In the genomic region with DNA sequence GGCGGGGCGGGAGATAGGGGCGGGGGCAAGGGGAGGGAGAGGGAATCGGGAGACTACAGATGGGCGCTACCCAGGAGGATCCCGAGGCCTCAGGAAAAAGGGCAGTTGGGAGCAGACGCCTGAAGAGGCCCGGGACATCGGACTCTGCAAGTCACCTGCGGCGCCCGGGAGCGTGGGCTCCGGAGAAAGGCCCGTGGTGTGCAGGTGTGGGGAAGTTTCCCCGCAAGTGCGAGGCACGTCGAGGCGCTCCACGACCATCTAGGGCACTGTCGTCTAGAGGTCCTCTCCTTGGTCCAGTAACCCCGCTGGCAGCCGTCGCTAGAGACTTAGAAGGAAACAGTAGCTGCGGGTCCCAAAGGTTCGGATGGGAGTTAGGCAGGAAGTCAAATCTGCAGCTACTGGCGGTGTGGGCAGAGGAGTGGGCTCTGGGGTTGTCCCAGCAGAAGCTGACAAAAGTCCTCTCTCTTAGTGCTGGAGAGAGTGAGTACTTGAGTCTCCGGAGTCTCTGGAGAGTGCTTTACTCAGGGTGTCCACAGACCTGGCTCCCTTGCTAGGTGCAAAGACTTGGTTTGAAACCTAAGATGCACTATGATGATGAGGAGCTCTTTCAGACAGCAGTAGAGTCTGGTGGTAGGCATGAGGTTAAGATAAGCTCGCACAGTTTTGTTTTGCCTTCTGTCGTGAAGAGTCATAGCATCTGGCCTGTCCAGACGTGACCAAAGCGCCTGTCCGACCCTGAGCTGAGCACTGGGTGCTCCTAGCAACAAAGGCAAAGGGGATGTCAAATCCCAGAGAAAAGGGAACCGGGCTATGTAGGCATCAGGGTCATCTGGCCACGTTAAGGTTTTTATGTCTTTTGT, we compare ENCODE assay signal across 9 mouse cellular contexts.
DNase-seq lines count a peak whose midpoint lies in the region; ATAC-seq lines count a peak whose summit lies in the region.
"Had no signal": no experiment of that assay in that cellular context is flagged by ENCODE, and none has a peak within 500 bp of the region (broad histone marks: within the 10 kb centered on the region; RNA-seq: fewer than 3 reads in every experiment).

No protein-coding gene starts in this region.

- 2% methylated on average over 36 of the region's 36 CpGs for WGBS in limb, embryonic 11.5 days

- peak; percentile 11 to 12 for DNase-seq in cerebellum, postnatal 25 days
- no peak for DNase-seq in cerebellum, adult 8-10 months
- DNase-seq in thymus, postnatal 4 days = peak; percentile 10
- no peak for DNase-seq in thymus, postnatal 25 days
- peak; percentile 58 for DNase-seq in limb, embryonic 11.5 days (ENCODE audit: low spot score)
- DNase-seq in retina, embryonic 14.5 days (ENCODE audit: low spot score) = peak; percentile 44
- no peak for DNase-seq in thymus, postnatal 10 days (ENCODE audit: low spot score in 2 of 2)

- H3K27ac ChIP-seq in limb, embryonic 11.5 days (replicated peaks; ENCODE audit: low read depth, low read length) = no peak overlapping the region

- H3K4me1 ChIP-seq in limb, embryonic 11.5 days (ENCODE audit: control insufficient read depth, insufficient read depth, low read length) = peaks cover 10% of the 10 kb centered on the region

- H3K36me3 ChIP-seq in limb, embryonic 11.5 days (ENCODE audit: control insufficient read depth, insufficient read depth, low read length) = no peaks in the 10 kb centered on the region

- H3K27me3 ChIP-seq in limb, embryonic 11.5 days (ENCODE audit: control insufficient read depth, insufficient read depth, low read length) = peaks cover 23% of the 10 kb centered on the region

- H3K4me2 ChIP-seq in limb, embryonic 11.5 days (ENCODE audit: low read depth, severe bottlenecking) = peak overlapping the region; percentile 53

- H3K9me3 ChIP-seq in limb, embryonic 11.5 days (ENCODE audit: control insufficient read depth, low read length) = no peaks in the 10 kb centered on the region

- ATAC-seq in limb, embryonic 11.5 days (ENCODE audit: insufficient number of reproducible peaks, low FRiP score, low TSS enrichment, low read depth) = peak; percentile 63
- no peak for ATAC-seq in monocyte, adult 5-6 weeks (replicated peaks; ENCODE audit: insufficient number of reproducible peaks, low FRiP score, low TSS enrichment, poor library complexity, severe bottlenecking)

- H3K4me3 ChIP-seq in limb, embryonic 11.5 days (ENCODE audit: low read depth, low read length) = peak overlapping the region; percentile 26
- H3K4me3 ChIP-seq: erythroblast, embryonic 14.5 days had no signal

- no peak overlapping the region for H3K9ac ChIP-seq in limb, embryonic 11.5 days (ENCODE audit: low read length)

Comparison
In these comparisons a context has a peak if more than half of its experiments do, and no peak if none do; other contexts are left out.
1. DNase-seq: peak in cerebellum, postnatal 25 days (2 of 2), thymus, postnatal 4 days (single experiment), limb, embryonic 11.5 days (single experiment) and retina, embryonic 14.5 days (single experiment); none in cerebellum, adult 8-10 months (single experiment), thymus, postnatal 25 days (single experiment) and thymus, postnatal 10 days (0 of 2).